Mouse (Mus musculus) activated CD4-positive, CD25-positive, alpha-beta regulatory T cell, adult 4 months (primary cell): ENCODE results near the gene Chil1. TPM values are rescaled to one million over a fixed set of nuclear protein-coding genes. Genes with fewer than 3 reads are reported as not detected.
A peak's percentile ranks its signal among the peaks of the same experiment; 100 is the strongest.

ENCODE experiments used
- ATAC-seq: one replicate; pipeline ENCODE4 v1.8.0; 2017
- polyA plus RNA-seq, 2 experiments: library from polyadenylated mRNA; unstranded; fragments of 100-300 nt; shearing (Covaris generic); gene quantifications; one replicate each; pipeline ENCODE4 v1.2.1; 2017

Chil1 gene
- polyA plus RNA-seq, result not detected

DNA sequence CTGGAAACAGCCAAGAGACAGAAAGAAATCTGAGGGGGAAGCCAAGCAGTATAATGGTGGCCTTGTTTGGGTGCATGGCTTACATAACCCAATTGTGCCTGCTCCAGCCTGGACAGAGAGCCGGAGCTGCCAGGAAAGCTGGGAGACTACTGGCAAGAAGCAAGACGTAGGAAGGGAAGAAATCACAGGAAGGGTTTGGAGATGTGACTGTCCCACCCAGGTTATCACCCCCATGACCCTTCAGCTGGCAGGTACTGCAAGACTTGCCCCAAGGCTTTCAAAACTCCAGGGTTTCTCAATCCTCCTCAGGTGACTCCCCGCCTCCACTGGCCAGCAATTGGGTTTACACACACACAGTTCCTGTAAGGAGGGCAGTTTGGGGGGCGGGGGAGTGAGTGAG is at the start of gene Chil1:
Chil1 (plus strand) TSS at position 152 of the 400 bp plus-strand sequence.
- no peak for ATAC-seq

DNA sequence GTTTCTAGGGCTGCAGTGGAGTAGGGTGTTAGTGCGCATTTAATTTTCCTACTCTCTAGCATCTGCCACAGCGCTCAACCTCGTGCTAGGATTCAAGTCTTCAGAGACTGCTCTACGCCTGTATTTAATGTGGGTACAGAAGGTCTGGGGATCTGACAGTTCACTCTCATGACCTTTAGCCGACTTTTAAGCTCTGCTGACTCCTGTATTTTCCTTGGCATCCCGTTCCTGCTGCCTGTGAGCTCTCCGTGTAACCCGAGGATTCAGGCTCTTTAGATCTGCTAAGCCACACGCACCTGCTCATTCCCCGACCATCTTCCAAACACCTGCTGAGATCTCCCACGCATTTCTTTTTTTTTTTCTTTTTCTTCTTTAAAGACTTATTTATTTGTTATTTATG is 48.7 kb upstream of the Chil1 start:
- no peak for ATAC-seq

DNA sequence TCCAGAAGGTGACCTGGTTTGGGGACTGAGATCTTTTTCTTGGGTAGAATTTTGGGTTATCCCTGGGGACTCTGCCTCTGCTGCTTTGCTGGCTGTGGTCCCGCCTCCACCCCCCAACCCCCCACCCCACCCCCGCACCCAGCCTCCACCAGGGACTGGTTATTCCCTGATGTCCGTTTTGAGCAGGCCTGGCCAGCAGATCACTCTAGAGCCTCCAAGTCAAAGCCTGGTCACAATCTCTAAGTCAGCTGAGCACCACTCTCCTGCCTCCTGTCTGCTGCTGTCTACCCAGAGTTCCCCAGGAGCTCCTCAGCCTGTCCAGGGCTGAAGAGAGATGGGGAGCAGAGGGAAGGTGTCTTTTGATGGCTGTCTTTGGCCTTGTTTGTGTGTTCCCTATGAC is 45.6 kb upstream of the Chil1 start:
- ATAC-seq, result no peak

DNA sequence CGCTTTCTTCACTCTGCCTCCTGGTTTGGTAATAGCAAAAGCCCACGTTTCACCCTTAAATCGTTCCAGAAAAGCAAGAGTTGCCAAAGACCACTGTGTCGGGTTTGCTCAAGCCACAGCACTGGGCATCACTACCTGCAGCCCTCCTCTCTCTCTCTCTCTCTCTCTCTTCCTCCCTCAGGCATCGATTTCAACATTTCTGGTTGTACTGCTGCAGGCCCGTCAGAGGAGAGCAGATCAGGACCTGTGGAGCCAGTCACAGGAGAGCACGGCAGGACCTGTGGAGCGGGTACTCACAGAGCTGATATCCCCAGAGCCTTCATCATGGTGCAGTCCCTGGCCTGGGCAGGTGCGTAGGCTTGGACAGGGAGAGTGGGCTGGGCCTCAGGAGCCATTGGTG is 43.6 kb upstream of the Chil1 start:
- no peak for ATAC-seq

DNA sequence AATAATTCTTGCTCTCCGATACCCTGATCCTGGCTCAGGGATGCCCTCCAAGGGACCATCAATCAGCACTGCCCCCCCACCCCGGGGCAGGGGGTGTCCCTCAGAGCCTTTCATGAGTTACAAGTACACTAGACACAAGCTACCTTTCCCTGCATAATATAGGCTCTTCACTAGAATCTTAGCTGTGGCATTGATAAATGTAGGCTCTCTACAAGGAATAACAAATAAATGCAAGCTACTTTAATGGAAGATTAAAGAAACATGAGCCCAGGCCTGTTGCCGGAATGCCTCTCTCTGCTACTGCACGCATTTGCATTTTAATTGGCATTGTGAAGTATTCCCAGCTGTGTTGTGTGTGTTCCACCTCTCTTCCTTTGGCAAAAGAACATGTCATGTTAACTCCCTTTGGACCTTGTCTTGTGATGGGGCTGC is 39.6 kb upstream of the Chil1 start:
- ATAC-seq, result no peak

DNA sequence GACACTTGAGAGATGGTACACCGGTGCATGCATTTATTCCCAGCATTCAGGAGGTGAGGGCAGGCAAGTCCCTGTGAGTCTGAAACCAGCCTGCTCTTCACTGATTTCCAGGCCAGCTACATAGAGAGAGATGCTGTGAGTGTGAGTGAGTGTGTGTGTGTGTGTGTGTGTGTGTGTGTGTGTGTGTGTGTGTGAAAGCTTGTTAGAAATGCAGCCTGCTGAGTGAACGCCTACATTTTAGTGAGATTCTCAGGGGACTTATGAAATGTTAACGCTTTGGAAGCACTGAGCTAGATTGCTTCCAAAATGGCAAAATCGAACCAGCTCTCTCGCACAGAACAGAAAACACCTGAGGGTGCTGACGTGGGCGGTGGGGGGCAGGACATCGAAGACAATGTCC is 35.9 kb upstream of the Chil1 start:
- no peak for ATAC-seq

DNA sequence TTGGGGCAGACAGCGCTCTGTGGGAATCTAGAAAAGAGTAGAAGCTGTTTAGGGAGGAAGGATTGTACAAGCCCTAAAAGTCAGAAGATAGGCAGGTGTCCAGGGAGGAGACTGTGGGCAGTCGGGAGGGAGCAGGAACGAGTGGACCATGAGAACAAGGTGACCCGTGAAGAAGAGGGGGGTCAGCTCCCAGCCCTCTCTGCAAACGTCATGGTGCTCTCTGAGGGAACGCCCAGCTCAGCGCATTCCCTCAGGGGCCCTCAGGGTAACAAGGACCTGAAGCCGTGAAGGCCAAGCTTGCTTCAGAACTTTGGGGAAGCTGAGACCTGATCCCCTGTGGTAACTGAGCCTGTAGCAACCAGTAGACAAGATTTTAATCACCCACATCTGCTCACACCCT is 31.9 kb upstream of the Chil1 start:
- no peak for ATAC-seq

DNA sequence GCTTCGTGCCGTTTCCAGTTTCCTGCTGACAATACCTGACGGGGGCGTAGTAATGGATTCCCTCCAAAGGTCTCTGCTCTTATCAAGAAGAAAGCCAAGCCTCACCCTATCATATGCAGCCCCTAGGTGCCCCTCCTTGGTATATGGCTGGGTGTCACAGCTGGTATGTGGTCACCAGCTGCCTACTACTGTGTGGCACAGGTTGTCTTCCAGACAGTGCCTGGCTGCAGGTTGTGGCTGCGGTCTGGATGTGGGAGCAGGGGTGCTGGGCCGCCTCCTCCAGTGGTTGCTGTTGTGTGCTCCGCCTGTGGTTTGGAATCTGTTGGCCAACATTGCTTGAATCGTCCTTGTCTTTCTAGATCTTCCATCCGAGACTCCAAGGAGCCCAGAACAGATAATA is 31.2 kb upstream of the Chil1 start:
- ATAC-seq, result no peak

DNA sequence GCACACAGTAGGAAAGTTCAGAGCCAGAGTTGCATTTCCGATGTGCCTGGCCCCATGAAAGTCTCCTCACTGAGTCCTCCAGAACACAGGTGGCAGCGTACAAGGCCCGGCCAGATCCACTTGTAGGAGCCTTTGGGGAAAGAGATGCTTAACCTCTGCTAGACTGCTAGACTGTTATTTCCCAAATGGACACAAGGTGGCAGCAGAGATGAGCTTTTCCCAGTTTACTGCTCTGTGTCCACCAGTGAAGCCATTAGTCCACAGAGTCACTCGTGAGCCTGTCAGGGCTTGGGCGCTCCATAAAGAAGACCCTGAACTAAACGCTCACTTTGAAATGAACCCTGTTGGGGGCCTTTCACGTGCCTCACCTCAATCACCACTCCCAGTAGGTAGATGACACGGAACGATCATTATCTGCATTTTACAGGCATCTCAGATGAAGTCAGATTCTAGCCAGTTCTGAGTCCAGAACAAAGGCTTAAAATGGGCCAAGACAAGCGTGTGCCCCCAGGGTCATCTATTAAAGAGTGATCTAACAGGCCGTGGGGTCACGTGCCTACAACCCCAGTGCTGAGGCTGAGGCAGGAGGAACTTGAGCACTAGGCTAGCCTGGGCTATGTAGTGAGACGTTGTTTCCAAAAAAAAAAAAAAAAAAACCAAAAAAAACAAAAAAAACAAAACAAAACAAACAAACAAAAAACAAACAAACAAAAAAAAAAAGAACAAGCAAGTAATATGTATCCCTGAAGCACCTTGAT is 30.1 kb upstream of the Chil1 start:
- peak; percentile 49 for ATAC-seq

DNA sequence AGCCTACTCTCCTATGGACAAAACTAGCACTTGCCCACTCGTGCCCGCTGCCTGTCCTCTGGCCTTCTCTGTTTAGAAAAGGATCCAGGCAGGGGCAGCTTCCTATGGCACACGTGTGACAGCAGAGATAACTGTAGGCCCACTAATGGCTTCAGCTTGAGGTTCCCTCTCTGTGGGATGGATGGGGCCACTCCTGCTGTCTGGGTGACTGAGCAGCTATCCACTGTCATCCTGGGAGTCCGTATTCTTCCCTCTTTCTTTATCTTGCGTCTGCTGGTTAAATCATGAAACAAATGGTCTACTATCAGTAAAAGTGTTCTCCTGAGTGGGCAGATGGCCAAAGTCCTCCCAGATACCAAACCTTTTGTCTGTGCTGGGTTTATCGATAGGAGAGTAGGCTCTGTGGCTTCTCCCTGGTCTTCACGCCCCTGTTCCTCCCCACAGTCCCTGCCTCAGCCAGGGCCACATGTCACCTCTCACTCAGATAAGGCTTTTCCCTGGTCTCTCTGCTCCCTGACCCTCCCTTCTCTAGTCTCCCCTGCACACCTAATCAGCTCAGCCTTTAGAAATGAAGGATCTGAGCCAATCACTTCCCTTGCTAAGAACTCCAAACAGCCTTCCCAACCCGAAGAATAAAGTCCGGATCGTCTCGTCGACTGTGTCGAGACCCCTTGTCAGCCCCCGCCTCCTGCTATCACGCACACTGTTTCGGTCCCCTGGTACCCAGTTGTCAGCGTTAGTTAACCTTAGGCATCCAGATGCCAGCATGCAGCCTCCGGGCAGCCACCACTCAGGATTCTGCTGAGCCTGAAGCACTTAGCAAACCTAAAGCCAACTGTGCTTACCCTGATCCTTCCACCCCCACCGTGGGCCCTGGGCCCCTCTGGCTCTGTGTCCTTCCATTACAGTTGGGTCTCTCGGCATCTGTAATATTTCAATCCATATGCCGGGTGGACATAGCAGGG is 29.1 kb upstream of the Chil1 start:
- ATAC-seq, result no peak

DNA sequence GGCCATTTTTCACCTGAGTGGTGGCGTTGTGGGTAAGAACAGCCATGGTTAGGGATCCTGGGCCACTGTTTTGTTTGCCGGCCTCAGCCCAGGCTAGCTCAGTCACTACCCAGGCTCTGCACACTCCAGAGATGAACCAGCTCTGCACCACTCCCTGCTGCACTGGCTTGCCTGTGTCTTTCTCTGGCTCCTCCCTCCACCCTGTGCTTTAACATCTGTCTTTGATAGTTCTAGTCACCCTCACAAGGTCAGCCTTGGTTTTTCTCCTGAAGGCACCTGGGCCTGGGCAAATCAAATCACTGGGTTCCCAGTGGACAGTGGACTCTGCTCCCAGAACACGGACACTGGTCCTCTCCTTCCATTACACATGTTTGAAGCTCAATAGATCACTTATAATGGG is 27.9 kb upstream of the Chil1 start:
- ATAC-seq, result no peak

DNA sequence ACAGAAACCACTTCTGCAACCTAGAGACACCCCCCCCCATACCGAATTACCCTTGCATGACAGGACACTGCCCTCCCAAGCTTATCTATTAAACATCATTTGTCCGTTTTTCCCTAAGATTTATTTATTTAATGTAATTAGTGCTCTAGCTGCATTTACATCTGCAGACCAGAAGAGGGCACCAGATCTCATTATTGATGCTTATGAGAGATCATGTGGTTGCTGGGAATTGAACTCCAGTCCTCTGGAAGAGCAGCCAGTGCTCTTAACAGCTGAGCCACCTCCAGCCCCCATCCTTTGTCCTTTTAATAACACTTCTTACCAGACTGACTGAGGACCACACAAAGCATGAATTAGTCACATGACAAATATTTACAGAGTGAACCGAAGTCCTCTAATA is 27.3 kb upstream of the Chil1 start:
- ATAC-seq, result no peak

DNA sequence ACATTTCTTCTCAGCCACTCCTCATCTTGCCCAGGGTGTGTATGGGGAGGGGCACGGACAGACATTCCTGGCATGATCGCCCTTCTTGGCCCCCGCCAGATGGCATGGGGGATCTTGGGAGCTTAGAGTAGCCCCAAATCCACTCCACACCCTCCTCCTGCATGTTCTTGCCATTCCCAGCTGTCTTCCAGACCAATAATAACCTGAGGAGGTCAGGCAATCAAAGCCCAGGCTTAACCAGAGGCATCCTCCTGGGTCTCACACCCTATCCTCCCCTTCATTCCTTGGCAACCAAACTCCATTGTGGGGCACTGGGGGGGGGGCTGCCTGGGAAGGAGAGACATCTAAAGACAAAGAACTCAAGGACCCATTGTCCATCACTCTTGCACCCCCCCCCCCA is 21.6 kb upstream of the Chil1 start:
- ATAC-seq, result no peak

DNA sequence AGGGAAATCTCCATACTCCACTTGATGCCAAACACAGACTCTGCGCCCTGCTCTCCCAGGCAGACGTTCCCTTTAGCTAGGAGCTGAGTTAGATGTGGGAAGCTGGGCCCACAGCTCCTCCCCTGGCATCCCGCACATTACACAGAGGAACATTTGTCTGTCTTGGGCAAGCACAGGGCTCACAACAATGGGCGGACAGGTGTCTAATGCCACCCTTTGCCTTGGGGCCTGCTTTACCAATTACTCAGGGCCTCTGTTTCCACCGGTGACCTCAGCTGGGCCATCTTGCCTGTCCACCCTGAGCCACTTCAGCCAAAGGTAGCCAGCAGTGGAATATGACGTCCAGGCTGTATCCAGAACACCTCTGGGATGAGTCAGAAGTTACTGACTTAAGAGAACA is 20.6 kb upstream of the Chil1 start:
- no peak for ATAC-seq

DNA sequence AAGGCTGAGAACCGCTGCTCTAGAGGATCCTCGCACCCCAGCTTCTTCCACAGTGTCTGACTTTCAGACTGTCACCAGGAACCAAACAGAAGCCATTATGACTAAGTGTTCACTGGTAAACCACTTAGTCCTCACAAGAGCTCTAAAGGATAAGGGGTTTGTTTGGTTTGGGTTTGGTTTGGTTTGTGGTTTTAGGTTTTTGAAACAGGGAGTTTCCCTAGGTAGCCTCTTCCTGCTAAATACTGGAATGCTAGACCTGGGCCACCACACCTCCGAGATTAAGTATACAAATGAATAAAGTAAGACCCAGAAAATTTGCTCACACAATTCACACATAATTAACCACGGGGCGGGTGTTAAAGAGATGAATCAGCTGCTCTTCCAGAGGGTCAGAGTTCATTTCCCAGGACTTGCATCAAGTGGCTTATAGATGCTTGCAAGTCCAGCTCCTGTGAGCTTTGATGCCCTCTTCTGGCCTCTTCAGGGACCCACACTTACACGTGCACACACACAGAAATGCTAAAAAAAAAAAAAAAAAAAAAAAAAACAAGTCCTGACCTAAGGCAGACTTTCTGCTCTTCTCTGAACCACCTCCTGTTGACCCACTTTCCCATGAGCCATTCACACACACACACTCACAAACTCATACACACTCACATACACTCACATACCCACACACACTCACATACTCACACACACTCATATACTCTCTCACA is 19.3 kb upstream of the Chil1 start:
- no peak for ATAC-seq

DNA sequence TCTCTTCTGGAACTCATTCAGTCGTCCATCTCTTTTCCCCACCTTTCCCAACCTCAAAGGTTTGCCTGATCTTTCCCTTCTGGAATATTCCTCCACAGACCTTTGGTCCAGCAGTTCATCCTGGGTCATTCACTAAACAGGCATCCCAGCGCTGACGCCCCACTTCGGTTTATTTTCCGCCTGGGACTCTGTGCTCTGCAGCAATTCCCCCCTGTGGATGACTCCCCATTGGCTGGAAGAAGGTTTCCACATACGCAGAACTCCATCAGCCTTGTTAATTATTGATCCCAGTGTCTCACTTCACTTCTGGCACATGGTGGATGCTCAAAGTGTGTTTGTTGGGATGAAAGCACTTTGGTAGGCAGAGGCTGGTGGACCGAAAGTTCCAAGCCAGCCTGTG is 18.5 kb upstream of the Chil1 start:
- no peak for ATAC-seq

DNA sequence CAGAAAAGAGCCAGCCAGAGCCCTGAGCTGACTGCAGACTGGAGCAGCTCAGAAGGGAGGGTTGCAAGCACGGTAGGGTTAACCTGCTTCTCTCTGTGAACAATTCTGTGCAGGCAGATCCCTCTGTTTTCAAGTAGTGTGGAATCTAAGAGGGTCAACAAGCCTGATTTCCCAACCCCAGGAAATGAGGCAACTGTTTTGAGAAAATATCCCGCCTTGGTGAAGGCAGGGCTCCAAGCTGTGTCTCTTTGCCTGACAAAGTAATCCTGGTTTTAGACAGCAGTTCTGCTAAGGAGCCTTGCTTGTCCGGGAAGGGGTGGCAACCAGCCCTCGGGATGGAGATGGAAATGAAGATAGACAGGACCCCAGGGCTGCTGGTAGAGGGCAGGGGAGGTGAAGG is 17.5 kb upstream of the Chil1 start:
- ATAC-seq, result no peak

DNA sequence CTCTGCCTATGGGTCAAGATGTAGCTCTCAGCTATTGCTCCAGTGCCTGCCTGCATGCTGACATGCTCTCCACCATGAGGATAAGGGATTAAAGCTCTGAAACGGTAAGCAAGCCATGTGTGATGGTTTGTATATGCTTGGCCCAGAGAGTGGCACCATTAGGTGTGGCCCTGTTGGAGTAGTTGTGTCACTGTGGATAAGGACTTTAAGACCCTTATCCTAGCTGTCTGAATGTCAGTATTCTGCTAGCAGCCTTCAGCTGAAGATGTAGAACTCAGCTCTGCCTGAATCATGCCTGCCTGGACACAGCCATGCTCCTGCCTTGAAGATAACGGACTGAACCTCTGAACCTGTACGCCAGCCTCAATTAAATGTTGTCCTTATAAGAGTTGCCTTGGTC is 15.4 kb upstream of the Chil1 start:
- no peak for ATAC-seq

DNA sequence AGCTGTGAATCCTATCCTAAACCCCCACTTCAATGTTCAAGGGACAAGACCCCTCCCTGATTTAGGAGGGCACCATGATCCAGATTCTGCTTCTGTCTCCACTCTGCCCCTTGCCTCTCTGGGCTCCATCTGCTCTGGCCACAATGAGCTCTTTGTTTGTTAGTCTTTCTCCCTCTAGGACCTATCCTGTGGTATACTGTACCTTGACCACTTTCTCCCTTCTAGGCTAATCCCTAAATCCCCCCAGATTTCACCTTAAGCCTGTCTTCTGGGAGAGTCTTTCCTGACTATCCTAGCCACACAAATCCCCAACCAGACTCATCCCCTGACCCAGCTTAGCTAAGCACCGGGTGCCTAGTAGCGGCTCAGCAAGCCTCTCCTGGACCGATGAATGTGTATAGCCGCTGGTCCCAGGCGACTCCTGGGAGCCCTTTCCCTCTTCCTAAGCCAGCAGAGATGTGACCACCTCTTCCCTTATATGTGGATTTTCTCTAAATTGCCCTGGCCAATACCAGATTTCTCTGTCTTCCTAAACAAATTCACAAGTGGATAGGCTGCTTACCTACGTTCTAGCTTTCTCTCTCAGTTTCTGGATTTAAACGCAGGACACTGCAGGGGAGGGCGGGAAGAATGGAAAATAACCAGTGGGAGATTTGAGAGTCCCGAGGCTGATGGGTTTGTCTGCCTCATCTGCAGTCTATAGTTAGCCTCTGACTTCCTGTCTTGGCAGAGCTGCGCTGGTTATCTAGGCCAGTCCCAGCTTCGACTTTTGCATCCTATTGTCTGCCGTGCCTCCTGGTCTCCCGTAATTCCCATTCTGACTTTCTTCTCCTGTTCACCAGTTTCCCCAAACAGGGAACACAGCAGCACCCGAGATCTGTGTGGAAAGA is 14.3 kb upstream of the Chil1 start:
- ATAC-seq, result no peak

DNA sequence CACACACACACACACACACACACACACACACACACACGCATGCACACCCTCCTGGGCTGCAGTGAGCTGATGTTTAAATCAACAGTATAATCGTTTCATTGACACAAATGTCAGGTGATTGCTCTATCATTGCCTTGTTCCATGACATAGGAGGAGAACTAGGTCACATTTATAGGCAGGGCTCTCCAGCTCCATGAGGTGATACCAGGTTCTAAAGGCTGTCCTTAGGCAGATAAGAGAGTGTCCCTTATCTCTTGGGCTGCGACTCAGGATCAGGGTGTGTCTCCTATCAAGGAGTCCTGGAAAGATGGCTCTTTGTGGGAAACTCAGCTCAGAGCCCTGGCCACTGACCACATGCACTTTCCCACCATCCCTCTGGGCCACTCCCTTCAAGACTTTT is 13.4 kb upstream of the Chil1 start:
- ATAC-seq, result no peak

DNA sequence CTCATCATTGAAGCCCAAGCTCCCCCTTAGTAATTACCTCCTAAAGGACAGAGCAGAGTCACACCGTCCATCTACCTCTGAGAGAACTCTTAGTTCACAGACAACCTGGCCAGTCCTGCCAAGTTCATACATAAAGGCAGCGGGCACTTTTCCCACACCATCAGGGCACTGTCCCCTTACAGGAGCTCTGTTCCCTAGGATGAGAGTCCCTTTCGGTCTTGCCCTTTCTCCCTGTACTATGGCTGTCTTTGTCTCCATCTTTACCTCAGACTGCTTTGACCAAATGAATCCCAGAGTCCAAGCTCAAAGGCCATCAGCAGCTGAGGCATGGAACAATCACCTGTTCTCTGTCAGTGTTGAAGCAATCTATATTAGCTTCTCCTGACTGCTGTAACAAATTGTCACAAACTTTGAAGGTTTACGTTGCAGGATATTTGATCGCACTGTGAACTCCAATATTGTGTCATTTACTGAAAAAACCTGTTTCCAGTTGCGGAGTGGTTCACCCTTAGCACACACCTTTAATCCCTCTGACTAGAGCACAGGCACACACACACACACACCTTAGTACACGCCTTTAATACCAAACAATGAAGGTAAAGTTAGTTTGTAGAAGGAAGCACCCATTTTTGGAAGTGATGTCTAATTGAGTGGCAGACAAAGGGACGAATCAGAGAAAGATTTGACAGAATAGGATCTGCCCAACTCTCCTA is 12.8 kb upstream of the Chil1 start:
- ATAC-seq, result no peak

DNA sequence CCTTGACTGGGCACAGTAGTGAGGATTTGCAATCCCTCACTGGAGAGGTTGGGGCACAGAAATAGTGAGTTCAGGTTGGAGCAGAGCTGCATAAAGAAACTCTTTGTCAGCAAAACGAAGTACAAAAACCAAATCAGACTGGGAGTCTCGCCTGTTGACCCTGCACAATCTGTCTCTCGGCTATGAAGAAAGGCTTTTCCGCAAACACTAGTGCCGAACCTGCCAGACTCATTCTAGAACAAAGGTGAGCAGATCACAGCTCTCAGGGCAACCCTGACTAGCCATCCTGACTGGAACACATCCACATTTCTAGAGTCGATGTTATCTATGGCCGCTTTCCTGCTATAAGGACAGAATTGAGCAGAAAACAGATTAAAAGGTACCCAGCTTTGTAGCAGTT is 8.9 kb upstream of the Chil1 start:
- no peak for ATAC-seq
